Mouse (Mus musculus) MEL (cell line): ENCODE data around the gene Tuba3a.
A peak's percentile ranks its signal among the peaks of the same experiment; 100 is the strongest.

ENCODE experiments used
- BHLHE40 ChIP-seq: IDR thresholded peaks from 2 replicates; pipeline ENCODE4 v1.6.1; 2012; ENCODE audit warnings: low read depth, mild to moderate bottlenecking, inconsistent platforms, low read length, improper control_type of control experiment, borderline replicate concordance
- CTCF ChIP-seq, 3 experiments: IDR thresholded peaks in 2 of 3; conservative IDR thresholded peaks in 1 of 3; 2 replicates each; pipeline ENCODE4 v1.5.1; 2011 to 2012; ENCODE audit warnings: low read length in 3 of 3, low read depth in 2 of 3, mild to moderate bottlenecking in 2 of 3, improper control_type of control experiment in 1 of 3, inconsistent platforms in 1 of 3, mixed read lengths in 1 of 3, moderate library complexity in 1 of 3; ENCODE audit not compliant: control insufficient read depth in 1 of 3, insufficient read depth in 1 of 3, poor library complexity in 1 of 3, severe bottlenecking in 1 of 3
- TBP ChIP-seq: IDR thresholded peaks from 2 replicates; pipeline ENCODE4 v1.8.0; 2011; ENCODE audit warnings: low read depth, low read length, improper control_type of control experiment
- USF1 ChIP-seq: IDR thresholded peaks from 2 replicates; pipeline ENCODE4 v1.6.1; 2014; ENCODE audit warnings: low read depth, mild to moderate bottlenecking, inconsistent platforms, low read length, improper control_type of control experiment, moderate library complexity
- ZNF384 ChIP-seq: IDR thresholded peaks from 2 replicates; pipeline ENCODE4 v1.6.1; 2012; ENCODE audit warnings: low read depth, mild to moderate bottlenecking, inconsistent platforms, low read length, improper control_type of control experiment

DNA sequence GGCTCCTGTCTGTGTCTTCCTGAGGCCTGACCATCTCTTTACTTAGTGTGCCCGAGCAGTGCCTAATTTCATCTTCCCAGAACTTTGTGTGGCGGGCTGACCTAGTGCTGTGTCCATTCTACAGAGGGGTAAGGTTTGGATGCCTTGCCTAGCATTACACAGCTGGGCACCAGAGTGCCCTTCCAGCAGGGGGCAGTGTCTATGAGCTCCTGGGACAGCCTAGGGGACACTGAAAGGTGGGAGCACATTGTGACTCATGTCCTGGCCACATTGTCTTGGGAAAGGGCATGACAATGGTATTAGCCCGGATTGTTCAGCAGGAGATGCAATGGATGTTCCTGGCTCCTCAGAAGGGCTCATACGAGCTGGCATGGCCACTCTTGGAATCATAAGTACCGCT is 42.4 kb upstream of the Tuba3a start:
- no peak for TF ChIP-seq ZNF384
- peak; percentile 60 to 71 (median 63) for TF ChIP-seq CTCF (IDR thresholded peaks at IDR 0.05 in 2 of 3, conservative IDR thresholded peaks at IDR 0.05 in 1 of 3; ENCODE audit: control insufficient read depth in 1 of 3, insufficient read depth in 1 of 3, low read depth in 2 of 3, low read length in 3 of 3, poor library complexity in 1 of 3, severe bottlenecking in 1 of 3)
- TF ChIP-seq BHLHE40 = no peak
- TF ChIP-seq TBP = no peak
- no peak for TF ChIP-seq USF1
